Mouse (Mus musculus) gastrocnemius, postnatal 36 days (tissue): ENCODE results near the gene Isg15. TPM values are rescaled to one million over a fixed set of nuclear protein-coding genes. Genes with fewer than 3 reads are reported as not detected.
A peak's percentile ranks its signal among the peaks of the same experiment; 100 is the strongest.

ENCODE experiments used
- DNase-seq, 2 experiments: peaks; one replicate each; pipeline ENCODE4 v3.0.0; 2022
- intact Hi-C: fragments of 180-260 bp; cut with DNase I; formaldehyde crosslinking; loops from one replicate; pipeline ENCODE4 v1.15.1; 2025
- long read RNA-seq, 2 experiments: library from polyadenylated mRNA; stranded (forward); transcript quantifications; one replicate each; pipeline ENCODE4 v2.0.0; 2021
- total RNA-seq, 2 experiments: library from RNA; stranded (reverse); gene quantifications; 2 replicates each; pipeline ENCODE4 v1.2.3; 2021

Isg15 gene
- 1 to 10 TPM in 1 of 2 experiments, under 1 TPM in 1; 0.97 to 1.1 TPM for total RNA-seq
- long read RNA-seq, experiment 1, partial matches to known transcripts: 0 of 1 reads
- long read RNA-seq, experiment 1, other reads (novel, unspliced or antisense): 0 of 1 reads
- long read RNA-seq, experiment 2: 0 reads

DNA sequence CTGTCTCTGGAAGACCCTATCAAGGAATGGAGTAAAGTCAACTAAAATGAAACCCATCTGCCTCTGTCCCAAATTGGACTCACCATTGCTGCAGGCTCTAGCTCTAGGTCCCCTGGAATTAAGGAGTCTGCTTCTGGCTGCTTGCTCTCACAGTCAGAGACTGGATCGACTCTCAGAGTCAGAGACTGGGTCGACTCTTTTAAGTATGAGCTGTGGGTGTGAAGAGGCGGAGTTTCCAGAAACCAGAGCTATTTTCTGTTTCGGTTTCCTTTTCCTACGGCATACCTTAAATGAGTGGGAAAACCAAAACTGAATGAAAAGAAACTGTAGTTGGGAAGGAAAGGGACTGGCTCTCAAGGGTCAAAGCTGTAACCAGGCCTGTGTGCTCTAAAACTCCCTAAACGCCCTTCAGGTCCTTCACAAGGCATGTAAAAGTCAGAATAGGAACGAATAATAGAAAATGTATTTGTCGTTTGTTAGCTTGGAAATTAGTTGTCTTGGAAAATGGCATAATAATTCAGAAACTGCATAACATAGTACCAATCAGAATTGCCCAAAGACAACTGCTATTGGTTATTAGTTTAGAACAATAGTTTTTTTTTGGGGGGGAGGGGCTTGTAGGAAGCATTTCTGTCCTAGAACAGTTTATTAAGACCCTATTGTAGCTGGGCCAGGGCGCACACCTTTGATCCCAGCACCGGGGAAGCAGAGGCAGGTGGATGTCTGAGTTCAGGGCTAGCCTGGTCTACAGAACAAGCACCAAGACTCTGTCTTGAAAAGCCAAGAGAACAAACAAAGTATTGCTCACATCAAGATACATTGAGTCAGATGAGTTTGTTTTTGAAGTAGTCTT lies at the start of gene Isg15:
TSS of gene Isg15 (minus strand) at position 196 of the 853 bp plus-strand sequence.
- intact Hi-C loops: no loop called here
- no peak for DNase-seq

DNA sequence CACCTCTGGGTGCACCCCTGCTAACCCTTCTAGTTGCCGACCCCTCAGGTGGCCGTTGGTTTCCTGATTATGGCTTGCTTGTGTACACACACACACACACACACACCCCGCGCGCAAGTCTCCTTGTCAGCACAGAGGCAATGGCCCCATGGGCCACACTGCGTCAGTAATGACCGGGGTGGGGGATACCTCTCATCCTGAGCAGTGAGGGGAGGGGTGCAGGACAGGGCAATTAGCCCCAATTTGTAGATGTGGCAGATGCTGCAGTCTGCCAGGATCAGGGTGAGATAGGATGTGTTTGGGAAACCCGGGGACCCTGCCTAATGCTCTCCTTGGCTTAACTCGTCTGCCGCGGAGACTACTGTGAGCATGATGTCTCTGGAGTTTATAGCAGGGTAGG lies 48.9 kb upstream of the Isg15 start:
- DNase-seq: no peak
- intact Hi-C loops: no loop called here

DNA sequence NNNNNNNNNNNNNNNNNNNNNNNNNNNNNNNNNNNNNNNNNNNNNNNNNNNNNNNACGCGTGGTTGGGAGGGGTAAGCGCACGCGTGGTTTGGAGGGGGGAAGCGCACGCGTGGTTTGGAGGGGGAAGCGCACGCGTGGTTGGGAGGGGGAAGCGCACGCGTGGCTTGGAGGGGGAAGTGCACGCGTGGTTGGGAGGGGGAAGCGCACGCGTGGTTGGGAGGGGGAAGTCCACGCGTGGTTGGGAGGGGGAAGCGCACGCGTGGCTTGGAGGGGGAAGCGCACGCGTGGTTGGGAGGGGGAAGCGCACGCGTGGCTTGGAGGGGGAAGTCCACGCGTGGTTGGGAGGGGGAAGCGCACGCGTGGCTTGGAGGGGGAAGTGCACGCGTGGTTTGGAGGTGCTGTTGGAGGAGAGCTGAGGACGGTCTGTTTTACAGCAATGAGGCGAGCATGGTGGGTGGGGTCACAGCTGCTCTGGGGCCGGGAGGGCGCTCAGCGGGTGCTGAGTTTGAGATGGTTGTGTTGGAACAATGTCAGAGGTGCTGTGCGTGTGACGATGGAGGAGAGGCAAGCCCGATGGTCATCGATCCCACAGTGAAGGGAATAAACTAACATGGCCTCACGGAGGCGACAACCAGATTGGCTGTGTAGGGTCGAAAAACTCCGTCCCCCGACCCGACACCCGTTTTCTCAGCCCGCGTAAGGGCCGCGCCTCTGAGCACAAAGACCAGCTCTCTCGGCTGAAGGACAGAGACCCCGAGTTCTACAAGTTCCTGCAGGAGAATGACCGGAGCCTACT lies 36.2 kb upstream of the Isg15 start:
- DNase-seq: no peak
- intact Hi-C loops: no loop called here

DNA sequence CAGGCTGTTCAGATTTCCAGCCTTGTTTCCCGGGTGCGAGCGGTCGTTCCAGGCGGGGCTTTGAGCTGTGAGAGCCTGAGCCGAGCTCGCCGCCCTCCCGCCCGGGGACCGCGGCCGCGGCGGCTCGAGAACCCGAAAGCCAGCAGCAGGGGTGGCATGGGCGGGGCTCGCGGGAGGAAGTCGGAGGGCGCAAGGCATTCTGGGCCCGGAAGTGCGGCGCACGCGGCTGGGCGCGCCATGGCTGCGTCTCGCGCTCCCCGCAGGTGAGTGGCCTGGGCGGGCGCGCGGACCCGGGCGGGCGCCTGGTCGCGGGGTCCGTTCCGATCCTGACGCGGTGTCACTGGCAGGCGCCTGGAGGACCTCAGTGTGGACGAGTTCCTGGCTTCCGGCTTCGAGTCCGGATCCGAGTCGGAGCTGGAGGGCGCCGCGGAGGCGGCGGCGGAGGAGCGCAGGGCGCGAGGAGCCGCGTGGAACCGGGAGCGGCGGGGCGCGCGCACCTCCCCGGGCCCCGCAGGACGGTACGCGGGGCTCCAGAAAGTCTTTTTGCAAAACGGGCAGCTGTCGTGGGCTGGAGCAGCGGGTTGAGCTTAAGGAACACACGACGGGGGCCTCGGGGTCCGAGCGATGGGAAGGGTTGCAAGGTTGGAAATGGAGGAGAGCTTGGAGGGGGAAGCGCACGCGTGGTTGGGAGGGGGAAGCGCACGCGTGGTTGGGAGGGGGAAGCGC lies 35.4 kb upstream of the Isg15 start, which contains the start of gene Noc2l:
TSS of gene Noc2l (plus strand) at position 203 of the 726 bp plus-strand sequence.
- intact Hi-C loops: loop anchor here (2.0 kb wide), 1 partner anchor 33 kb away; the partner anchor contains the start of gene AW011738
- peak; percentile 78 to 88 for DNase-seq

DNA sequence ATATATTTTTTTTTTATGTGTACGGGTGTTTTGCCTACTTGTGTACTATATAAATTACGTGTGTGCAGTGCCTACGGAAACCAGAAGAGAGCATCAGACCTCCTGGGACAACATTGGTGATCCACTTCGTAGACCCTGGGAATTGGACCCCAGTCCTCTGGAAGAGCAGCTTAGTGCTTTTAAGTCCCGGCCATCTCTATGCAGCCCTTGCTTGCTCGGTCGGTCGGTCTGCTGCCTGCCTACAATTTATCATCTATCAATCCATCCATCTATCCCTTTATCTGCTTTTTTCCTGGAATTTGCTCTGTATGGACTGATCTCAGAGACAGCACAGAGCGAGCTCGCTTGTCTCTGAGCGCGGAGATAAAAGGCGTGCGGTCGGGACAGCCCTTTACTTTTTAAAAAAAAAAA lies 34.7 kb upstream of the Isg15 start:
- no peak for DNase-seq
- intact Hi-C loops: loop anchor here (2.0 kb wide), 1 partner anchor 33 kb away; the partner anchor contains the start of gene AW011738

DNA sequence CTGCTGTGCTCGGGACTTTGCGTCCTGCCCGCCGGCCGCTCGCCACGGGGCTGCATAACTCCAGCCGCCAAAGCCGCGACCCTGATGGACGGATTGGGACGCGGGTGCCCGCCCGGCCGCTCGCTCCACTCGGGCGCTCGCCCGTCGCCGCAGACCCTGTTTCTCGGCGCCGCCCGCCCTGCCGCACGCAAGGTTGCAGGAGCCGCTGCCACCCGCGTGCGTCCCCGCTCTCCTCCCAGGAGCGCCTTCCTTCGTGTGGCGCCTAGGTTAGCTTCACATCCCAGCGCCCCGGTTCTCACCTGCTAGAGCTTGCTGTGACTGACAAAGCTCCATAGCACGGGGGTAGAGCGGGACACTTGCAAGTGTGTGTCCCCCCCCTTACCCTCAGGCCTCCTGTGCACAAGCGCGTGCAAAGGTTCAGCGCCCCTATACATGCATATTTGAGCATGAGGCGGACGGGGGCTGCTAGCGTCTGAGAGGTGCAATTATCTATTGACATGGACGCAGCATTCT lies 34.1 kb upstream of the Isg15 start, which contains the start of gene Plekhn1:
TSS of gene Plekhn1 (minus strand) at position 157 of the 513 bp plus-strand sequence.
- intact Hi-C loops: loop anchor here (2.0 kb wide), 1 partner anchor 32 kb away; the partner anchor contains the start of gene AW011738
- DNase-seq: peak; percentile 59 to 60

DNA sequence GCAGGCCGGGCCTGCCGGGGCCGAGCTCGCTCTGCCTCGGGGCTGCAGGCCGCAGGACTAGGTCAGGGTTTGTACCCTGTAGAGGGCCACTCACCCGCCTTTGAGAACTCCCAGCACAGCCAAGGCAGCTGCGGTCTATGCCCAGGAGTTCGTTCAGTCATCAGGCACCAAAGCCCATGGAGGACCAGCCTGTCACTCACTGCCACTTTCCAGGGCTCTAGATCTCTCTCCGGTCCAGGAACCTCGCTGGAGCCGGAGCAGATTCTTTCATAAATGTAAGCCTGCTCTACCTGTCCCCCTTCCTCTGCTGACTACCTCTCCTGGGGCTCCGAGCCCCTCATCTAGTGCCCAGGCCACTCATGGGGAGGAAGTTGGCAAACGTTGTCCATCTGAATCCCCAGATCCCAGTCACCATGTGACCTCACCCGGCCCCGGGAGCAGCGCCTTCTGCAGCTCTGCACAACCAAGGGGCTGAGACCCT lies 33.4 kb upstream of the Isg15 start:
- intact Hi-C loops: loop anchor here (2.0 kb wide), 1 partner anchor 31 kb away; the partner anchor contains the start of gene AW011738
- DNase-seq: no peak

DNA sequence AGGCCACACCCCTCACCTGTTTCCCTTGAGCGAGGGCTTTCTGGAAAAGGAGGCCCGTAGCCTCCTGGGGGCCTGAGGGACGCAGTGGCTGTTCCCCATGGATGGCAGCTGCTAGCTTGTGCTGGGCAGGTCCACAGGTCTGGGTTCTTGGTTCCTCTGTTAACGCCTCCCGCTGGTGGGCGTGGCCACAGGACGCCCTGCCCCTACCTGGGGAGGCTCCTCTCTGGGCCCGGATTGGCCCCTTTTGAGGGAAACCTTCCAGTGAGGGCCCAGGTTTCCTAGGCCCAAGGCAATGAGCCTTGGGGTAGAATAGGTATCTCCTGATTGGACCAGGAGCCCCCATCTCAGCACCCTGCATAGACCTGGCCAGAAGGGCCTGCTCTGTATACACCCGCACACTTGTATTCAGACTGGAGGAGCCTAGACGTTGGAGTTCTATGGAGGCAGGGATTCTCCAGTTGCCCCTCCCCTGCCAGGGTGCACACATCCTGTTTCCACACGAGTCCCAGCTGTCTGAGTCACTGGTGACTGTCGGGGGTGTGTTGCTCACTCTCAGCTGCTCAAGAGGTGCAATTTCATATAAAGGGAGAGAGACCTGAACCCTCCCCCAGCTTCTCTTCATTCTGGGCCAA lies 27.9 kb upstream of the Isg15 start:
- intact Hi-C loops: no loop called here

DNA sequence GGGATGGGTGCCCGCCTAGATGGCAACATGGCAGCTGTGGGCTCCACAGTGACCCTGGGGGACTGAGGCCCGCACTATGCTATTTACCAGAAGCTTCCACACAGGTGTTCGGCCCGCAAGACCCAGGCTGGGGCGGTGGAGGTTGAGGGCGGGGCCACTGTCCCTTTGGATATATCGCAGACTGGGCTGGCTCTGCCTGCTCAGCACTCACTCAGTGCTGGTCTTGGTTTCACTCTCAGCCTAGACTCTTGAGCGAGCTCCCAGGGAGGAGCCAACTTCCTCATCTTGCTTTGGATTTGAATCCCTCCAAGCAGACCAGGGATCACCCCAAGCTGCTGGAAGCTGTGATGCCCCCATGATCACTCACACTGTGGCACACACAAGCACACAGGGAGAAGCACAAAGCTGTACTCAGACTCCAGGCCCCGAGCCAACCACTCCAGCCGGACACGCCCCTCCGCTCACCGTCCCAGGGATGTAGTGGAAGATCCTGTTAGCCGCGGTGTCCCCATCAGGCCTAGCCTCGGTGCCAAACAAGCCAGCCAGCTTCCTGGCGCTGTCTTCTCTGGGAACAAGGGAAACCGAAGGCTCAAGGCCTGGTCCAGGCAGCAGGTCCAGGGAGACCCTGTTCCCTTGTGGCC lies 27.3 kb upstream of the Isg15 start:
- no peak for DNase-seq

More for the DNA sequence above, 27.9 kb upstream of the Isg15 start:
- no peak for DNase-seq

DNA sequence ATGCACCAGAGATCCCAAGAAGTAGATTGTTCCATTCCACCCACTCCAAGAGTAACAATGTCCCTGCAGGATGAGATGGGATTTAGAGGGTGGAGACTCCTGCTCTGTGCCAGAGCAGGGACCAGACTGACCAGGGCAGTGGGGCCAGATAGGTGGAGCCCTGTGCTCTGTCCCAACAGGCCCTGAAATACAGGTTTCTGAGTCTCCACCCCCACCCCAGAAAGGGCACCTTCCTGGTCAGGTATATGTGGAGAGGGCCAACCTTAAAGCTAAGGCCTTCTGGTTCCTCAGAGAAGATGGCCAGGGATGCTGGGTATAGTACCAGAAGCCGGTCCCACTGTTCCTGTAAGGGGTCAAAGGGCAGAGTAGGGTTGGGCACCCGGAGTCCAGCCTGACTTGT lies 23.7 kb upstream of the Isg15 start:
- intact Hi-C loops: no loop called here
- DNase-seq: no peak

More for the DNA sequence above, 27.3 kb upstream of the Isg15 start:
- intact Hi-C loops: no loop called here

DNA sequence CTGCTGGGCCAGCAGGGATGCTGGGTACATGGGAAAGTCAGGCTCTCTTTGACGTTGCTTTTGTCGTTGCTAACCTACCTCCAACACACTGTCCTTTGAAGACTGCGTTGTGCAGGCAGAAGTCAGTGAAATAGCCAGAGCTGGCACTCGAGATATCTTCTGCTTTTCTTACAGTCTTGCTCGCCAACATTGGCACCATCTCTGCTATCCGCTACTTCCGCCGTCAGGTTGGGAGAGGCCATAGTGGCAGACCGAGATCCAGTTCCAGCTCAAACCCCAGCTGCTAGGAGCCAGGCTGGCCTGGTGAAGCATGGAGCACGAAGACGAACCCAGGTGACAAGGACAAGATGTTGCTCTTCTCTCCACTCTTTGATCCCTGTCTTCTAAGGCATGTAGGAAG lies 19.3 kb upstream of the Isg15 start:
- intact Hi-C loops: no loop called here
- DNase-seq: no peak

DNA sequence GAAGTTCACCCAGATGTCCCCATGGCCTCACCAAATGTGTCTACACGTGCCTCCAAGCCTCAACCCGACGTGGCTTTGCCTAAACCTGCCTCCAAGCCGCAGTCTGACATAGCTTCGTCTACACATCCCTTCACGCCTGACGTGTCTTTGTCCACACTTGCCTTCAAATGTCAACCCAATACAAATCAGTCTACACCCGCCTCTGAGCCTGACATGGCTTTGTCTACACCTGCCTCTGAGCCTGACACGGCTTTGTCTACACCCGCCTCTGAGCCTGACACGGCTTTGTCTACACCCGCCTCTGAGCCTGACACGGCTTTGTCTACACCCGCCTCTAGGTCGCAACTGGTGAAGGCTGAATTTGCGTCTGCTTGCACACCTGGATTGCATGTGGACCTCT lies 17.2 kb upstream of the Isg15 start:
- intact Hi-C loops: no loop called here
- no peak for DNase-seq

DNA sequence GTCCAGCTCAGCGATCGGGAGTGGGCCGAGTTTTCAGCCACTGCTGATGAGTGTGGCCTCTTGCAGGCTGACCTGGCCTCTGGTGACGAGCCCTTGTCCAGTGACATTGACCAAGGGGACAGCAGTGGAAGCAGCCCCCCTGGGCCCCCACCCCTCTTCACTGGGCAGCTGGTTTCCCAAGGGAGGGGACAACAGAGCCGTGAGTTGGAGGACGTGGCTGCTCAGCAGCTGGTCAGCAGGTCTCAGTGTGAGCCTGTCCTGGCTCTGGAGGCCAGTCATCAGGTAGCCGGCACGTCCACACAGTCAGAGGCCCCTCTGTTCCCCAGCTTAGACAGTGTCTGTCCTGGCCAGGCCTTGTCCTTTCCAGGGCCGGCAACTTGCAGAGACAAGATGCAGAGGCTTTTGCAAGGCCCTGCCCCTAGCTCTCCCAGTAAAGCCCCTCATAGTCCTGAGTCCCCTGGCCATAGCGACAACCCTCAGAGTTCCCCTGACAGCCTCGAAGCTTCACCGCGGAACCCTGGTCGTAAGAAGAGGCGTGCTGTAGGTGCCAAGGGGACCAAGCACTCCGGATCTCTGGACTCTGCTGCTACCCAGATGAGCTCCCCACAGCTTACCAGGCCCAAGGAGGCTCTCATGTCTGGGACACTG lies 16.5 kb upstream of the Isg15 start:
- intact Hi-C loops: no loop called here
- no peak for DNase-seq

DNA sequence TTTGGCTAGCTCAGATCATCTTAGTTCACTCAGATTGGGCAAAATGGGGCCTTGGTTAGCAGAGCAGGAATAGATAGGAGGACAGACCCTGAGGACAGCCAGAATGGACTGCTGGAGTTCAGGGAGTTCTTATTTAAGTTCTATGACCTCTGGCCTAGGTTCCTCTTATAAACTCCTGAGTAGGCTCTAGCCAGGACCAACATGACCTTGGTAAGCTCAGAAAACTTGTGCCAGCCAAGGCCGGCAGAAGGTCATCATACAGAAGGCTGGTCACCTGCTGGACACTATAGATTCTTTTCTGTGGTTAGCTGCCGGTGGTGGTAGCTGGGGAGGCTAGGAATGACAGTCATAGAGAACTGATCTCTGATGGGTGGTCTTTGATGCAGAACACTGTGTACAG lies 15.6 kb upstream of the Isg15 start:
- DNase-seq: no peak
- intact Hi-C loops: no loop called here

DNA sequence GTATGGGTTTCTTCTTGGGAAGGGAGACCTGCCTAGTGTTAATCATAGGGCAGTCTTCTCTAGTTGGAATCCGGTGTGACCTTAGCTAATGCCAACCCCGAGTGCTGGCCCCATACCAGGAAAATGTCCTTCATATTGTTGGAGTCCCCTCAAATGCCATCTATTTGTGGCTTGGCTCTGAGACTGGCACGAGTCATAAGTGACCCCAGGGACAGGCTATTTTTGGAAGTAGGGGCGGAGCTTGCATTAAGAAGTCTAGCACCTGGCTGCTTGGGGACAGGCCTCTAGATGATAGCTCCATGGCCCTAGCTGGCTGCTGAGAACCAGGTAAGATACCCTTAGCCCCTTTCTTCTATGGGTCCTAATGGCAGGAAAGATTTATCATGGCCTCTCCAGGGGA lies 15.0 kb upstream of the Isg15 start, which contains the start of gene Perm1:
TSS of gene Perm1 (plus strand) at position 220 of the 400 bp plus-strand sequence.
- intact Hi-C loops: no loop called here
- peak; percentile 64 to 73 for DNase-seq

DNA sequence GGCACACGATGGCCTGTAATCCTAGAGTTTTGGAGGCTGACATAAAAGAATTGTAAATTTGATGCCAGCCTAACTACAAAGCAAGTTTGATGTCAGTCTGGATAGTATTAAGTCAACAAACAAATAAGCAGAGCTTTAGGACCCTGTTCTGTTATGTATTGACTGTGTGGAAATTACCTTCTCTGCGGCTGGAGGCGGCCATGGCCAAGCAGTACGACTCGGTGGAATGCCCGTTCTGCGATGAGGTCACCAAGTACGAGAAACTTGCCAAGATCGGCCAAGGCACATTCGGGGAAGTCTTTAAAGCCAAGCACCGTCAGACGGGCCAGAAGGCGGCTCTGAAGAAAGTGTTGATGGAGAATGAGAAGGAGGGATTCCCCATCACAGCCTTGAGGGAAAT lies 12.5 kb upstream of the Isg15 start:
- intact Hi-C loops: no loop called here
- no peak for DNase-seq

DNA sequence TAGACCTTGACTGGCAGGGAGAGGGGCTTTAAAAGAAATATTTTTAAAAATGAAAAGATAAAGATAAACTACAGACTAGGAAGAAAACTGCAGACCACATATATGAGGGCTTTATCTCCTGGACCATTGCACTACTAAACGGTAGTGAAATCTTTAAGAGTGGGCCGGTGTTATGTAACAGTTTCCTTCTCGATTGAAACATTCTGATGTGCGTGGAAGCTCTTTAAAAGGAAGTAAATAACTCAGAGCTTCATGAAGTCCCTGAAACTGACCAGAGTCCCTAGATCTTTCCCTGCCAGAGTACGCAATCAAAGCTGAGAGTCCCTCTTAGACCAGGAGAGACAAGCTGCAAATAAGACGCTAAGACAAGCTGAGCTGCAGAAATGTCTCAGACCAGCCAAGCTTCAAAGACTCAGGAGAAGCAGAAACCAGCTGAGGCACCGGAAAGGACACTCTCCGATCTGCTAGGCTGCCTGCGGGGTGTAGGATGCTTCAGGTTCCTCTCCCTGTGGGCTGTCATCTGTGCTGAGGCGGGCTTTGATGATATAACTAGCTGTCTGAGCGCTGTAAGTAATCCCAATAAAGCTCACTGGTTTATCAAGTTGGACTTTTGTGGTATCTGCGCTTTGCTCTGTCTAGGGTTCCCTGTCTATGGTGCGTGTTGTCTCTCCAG lies 9.5 kb upstream of the Isg15 start:
- DNase-seq: no peak

DNA sequence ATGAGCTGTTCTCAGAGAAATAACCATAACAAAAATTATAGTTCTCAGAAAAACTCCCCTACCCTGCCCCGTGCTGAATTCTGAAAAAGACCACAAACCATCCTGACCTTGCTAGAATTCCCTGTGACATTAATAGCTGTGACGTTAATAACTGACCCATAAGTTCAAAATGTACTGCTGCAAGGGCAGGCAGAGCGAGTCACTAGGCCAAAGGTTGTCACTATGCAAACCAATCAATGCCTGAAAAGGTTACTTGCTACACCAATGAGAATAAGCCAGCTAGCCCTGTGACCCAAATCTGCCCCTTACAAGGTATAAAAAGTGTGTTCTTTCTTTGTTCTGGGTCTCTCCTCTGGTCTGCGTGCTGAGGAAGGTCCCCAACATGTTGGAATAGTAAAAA lies 8.3 kb upstream of the Isg15 start:
- intact Hi-C loops: no loop called here
- no peak for DNase-seq

More for the DNA sequence above, 9.5 kb upstream of the Isg15 start:
- intact Hi-C loops: no loop called here
